Mouse (Mus musculus) spleen, embryonic (tissue): ENCODE data around the gene Hnrnpk.
"Not testable (repeated sequence)": the region's sequence is repeated elsewhere in the genome, so short reads cannot be mapped to it uniquely, and the experiment has no call there.

Experiments
- CTCF ChIA-PET: fragments of 350-600 bp; sonication (Branson Sonifier 250); formaldehyde crosslinking; loops from one replicate; lab custom pipeline; 2022; lab: Charles Lee

Hnrnpk gene

GRCm38 (mm10) chr13:58403243-58403642, at the start of gene Hnrnpk:
TSS of gene Hnrnpk (minus strand) at chr13:58403343.
- CTCF ChIA-PET: interaction anchor here (0.6 kb wide), 1 partner anchor 105 kb away, joined by 3 read pairs; no protein-coding TSS in a partner anchor

- CTCF ChIA-PET: no interaction called here
Measured at GRCm38 (mm10) chr13:58452246-58452645, 49.1 kb upstream of the Hnrnpk start.

GRCm38 (mm10) chr13:58450459-58451182, 47.5 kb upstream of the Hnrnpk start:
- CTCF ChIA-PET: no interaction called here

DNA sequence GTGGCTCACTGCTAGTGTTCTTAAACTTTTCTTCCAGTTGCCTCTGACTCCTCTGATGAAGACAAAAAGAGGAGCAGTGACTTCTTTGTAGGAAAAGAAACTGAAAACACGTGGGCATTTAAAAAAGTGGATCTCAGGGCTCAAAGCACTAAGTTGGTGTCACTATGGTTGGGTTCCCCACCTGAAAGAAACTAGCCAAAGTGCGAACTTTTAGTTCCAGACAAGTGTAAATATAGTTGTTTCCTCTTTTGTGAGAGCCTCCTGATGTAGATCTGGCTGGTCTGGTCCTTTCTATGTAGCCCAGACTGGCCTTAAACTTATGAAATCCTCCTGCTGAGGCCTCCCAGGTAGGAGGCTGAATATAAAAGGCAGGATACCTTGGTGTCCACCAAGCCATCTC, 43.4 kb upstream of the Hnrnpk start:
- CTCF ChIA-PET: no interaction called here

- CTCF ChIA-PET: no interaction called here
Measured at GRCm38 (mm10) chr13:58443787-58444186, 40.6 kb upstream of the Hnrnpk start.

- CTCF ChIA-PET: no interaction called here
Measured at GRCm38 (mm10) chr13:58443326-58443725, 40.2 kb upstream of the Hnrnpk start.

DNA sequence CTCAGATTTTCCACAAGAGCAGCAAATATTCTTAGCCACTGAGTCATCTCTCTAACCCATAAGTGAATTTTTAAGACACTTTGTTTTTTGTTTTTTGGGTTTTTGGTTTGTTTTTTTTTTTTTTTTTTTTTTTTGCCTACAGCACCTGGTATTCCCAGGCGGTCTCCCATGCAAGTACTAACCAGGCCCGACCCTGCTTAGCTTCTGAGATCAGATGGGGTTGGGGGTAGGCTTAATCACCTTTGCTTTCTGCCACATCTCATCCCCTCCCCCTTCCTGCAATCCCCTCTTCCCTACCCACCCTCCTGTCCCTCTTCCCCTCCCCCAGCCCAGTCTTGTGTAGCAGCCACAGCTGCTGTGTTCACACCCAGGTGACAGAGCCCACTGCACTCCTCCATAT, 36.6 kb upstream of the Hnrnpk start:
- CTCF ChIA-PET: no interaction called here

- CTCF ChIA-PET: no interaction called here
Measured at GRCm38 (mm10) chr13:58423061-58423660, 20.0 kb upstream of the Hnrnpk start.

GRCm38 (mm10) chr13:58422242-58422641, 19.1 kb upstream of the Hnrnpk start:
- CTCF ChIA-PET: no interaction called here

GRCm38 (mm10) chr13:58421026-58421425, 17.9 kb upstream of the Hnrnpk start:
- CTCF ChIA-PET: no interaction called here

DNA sequence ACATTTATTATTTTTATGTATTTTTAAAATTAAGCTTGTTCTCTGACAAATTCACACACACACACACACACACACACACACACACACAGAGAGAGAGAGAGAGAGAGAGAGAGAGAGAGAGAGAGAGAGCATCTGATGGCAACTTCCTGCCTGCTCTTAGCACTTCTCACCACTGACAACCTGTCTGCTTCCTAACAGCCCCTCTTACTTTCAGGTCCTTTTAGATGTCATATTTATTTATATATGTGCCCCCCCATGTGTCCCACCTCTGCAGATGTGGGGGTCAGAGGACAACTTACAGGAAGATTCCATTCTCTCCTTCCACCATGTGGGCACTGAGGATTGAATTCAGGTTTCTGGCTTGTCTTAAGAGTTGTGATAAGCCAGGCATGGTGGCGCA, 16.1 kb upstream of the Hnrnpk start:
- CTCF ChIA-PET: interaction anchor here (0.6 kb wide), 1 partner anchor 46 kb away, joined by 6 read pairs; no protein-coding TSS in a partner anchor

DNA sequence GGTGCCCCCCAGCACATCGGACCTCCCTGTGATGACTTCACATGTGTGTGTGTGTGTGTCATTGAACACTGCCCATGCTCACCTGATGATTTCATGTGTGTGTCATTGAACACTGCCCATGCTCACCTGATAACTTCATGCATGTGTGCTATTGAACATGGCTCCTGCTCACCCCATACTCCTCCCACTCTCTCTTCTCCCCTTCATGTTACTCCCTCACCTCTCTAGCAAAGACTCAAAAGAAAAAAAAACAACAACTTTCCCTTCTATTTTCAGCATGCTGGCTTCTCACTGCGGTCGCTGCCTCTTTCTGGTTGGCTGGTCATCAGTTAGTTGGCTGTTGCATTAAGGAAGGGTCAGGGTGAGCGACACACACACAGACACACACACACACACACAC, 15.5 kb upstream of the Hnrnpk start:
- CTCF ChIA-PET: no interaction called here

- CTCF ChIA-PET: interaction anchor here (0.6 kb wide), 1 partner anchor 128 kb away, joined by 3 read pairs; no protein-coding TSS in a partner anchor
Measured at GRCm38 (mm10) chr13:58415838-58416237, 12.7 kb upstream of the Hnrnpk start.

- CTCF ChIA-PET: no interaction called here
Measured at GRCm38 (mm10) chr13:58415374-58415773, 12.2 kb upstream of the Hnrnpk start.

GRCm38 (mm10) chr13:58411073-58411472, 7.9 kb upstream of the Hnrnpk start:
- CTCF ChIA-PET: no interaction called here

DNA sequence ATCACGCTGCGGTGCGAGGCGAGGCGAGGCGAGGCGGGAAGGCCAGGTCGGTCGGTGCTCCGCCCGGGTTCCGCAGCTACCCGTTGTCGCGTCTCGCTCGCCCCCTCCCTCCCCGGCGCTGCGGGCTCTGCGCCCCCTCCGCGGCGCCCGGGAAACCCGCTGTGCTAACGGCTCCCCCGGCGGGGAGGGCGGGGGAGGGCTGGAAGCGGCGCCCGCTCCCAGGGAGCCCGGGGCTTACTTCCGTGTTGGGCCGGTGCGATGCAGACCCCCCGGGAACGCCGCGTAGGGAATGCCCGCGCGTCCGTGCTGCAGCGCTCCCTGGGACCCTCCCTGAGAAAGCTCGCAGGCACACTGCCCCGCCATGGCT, 416 bp downstream of the Hnrnpk start:
- CTCF ChIA-PET: interaction anchor here (0.6 kb wide), 1 partner anchor 13 kb away, joined by 3 read pairs; no protein-coding TSS in a partner anchor

DNA sequence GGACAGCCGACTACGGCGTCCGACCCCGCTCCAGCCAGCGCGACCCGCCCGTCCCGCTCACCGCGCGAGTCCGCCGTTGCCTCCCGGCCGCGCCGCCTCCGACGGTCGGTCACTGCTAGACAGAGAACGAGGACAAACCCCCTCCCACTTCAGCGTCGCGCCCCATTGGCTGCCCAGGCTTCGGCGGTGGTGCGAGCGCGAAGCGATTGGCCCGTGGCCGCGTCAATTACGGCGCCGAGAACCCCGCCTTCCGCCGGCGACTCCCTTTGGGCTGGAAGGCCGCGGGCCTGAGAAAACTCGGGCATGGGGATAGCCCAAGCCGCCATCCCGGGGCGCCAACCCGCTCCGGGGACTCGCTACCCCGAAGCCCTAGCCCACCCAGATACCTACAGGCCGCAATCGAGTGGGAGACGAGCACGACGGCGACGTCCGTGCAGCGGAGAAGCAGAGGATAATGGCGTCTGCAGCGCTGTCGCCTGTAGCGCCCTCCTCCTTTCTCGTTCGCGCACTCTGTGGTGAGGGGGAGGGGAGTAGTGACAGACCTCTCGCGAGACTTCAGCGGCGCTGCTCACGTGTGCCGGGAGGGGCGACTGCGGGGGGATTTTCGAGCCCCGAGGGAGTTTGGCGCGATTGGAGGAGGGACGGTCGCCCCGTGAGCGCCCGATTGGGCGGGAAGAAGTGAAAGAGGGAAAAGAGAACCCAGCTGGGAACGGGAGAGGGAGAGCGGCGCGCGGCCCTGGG, 970 bp downstream of the Hnrnpk start, which contains the start of gene Rmi1:
Rmi1 (plus strand) TSS at position 246 of the 741 bp plus-strand sequence.
- CTCF ChIA-PET: interaction anchor here (0.6 kb wide), 1 partner anchor 12 kb away, joined by 3 read pairs; no protein-coding TSS in a partner anchor

- CTCF ChIA-PET: no interaction called here
Measured at GRCm38 (mm10) chr13:58401135-58402002, 1.8 kb downstream of the Hnrnpk start.

- CTCF ChIA-PET: no interaction called here
Measured at GRCm38 (mm10) chr13:58400576-58400975, 2.6 kb downstream of the Hnrnpk start.

DNA sequence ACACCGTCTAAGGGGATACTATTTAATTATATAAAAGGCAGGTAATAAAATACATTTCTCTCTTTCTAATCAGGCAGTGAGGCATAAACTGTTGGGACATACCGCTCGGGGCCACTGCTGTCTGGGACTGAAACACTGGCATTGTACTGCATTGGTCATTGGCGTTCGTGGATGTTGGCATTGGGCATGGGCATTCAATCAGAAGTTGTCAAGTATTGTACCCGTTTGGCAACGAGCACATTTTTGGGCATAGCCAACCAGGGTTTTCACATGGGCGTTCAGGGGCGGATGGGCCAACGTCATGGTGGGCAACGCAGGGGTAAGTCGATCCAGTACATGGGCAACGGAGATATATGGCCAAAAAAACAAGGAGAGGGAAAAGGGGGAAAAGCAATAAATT, 5.5 kb downstream of the Hnrnpk start:
- CTCF ChIA-PET: no interaction called here

- CTCF ChIA-PET: not testable (repeated sequence)
Measured at GRCm38 (mm10) chr13:58394392-58394791, 8.8 kb downstream of the Hnrnpk start.
